Mouse (Mus musculus) hindbrain, embryonic 11.5 days (tissue): ENCODE measurements at regions not wholly inside any gene's neighbourhood (a gene's known extent, or its start where the extent isn't known, plus 50 kb on each side); places are given as distances from the start of the nearest gene placed in this dataset.

Source experiments
- ATAC-seq: fragments of 200-750 bp; cut with Nextera tagmentation; 2 replicates; pipeline ENCODE4 v1.8.0; 2017; ENCODE audit warnings: mild to moderate bottlenecking, moderate TSS enrichment, moderate library complexity; ENCODE audit not compliant: low FRiP score
- DNase-seq: peaks from one replicate; pipeline ENCODE4 v3.0.0-alpha.2; 2015; ENCODE audit warnings: low spot score
- H3K27ac ChIP-seq: fragments of 300-500 bp; sonication (generic); 2 replicates; pipeline ENCODE4 v1.5.1; 2014; ENCODE audit warnings: mild to moderate bottlenecking, low read depth, low read length
- H3K27me3 ChIP-seq: fragments of 300-500 bp; sonication (generic); 2 replicates; pipeline ENCODE4 v1.6.1; 2014; ENCODE audit warnings: mild to moderate bottlenecking, low read length, moderate library complexity, mixed read lengths; ENCODE audit not compliant: control insufficient read depth, insufficient read depth
- H3K36me3 ChIP-seq: fragments of 300-500 bp; sonication (generic); 2 replicates; pipeline ENCODE4 v1.6.1; 2014; ENCODE audit warnings: mild to moderate bottlenecking, low read length, moderate library complexity, mixed read lengths; ENCODE audit not compliant: control insufficient read depth, insufficient read depth
- H3K4me1 ChIP-seq: fragments of 300-500 bp; sonication (generic); replicated peaks from 2 replicates; pipeline ENCODE4 v1.6.1; 2014; ENCODE audit warnings: low read length, mixed read lengths; ENCODE audit not compliant: control insufficient read depth, insufficient read depth
- H3K4me2 ChIP-seq: fragments of 300-500 bp; sonication (generic); replicated peaks from 2 replicates; pipeline ENCODE4 v1.6.1; 2014; ENCODE audit warnings: mild to moderate bottlenecking, low read depth, low read length
- H3K4me3 ChIP-seq: fragments of 300-500 bp; sonication (generic); 2 replicates; pipeline ENCODE4 v1.5.1; 2014; ENCODE audit warnings: low read depth, low read length
- H3K9ac ChIP-seq: fragments of 300-500 bp; sonication (generic); 2 replicates; pipeline ENCODE4 v1.6.1; 2014; ENCODE audit warnings: low read depth, low read length
- H3K9me3 ChIP-seq: fragments of 300-500 bp; sonication (generic); 2 replicates; pipeline ENCODE4 v1.6.1; 2016; ENCODE audit warnings: low read length; ENCODE audit not compliant: control insufficient read depth
- WGBS: fragments of 180-500 bp; shearing (Covaris S2); extraction: QIAGEN DNeasy Blood & Tissue Kit; methylation state at CpG from one replicate; pipeline ENCODE4 v1.1.7; 2014; 5-methylcytosine and 5-hydroxymethylcytosine counted together

GRCm38 (mm10) chr7:66504519-66504918 is 77.2 kb upstream of the Aldh1a3 start:
- no peak overlapping the region for H3K9ac ChIP-seq
- H3K4me1 ChIP-seq = no peaks in the 10 kb centered on the region
- ATAC-seq = no peak
- no peak overlapping the region for H3K4me2 ChIP-seq
- H3K4me3 ChIP-seq = no peak overlapping the region
- H3K9me3 ChIP-seq = no peaks in the 10 kb centered on the region
- 89% methylated on average over 4 of the region's 4 CpGs for WGBS
- H3K27ac ChIP-seq = no peak overlapping the region
- no peak for DNase-seq
- H3K27me3 ChIP-seq = no peaks in the 10 kb centered on the region
- H3K36me3 ChIP-seq = no peaks in the 10 kb centered on the region

DNA sequence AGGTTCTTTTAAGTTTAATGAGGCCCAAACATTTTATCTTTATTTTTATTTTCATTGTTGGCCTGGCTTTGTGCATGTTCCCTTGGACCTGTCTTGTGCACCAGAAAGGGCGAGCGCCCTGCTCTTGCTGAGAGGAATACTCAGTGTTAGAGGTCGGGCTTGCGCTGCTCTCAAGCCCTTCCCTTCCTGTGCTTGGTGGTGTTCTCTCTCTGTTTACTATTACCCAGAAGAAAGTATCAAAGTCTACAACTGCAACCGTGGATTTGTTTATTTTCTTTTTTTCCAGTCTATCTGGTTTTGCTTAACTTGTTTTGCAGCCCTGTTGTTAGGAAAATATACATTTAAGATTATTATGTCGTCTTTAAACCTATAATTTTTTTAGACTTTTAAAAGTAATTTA is 74.1 kb upstream of the Aldh1a3 start:
- H3K36me3 ChIP-seq = no peaks in the 10 kb centered on the region
- H3K4me1 ChIP-seq = no peaks in the 10 kb centered on the region
- H3K4me2 ChIP-seq = no peak overlapping the region
- no peak overlapping the region for H3K9ac ChIP-seq
- H3K27ac ChIP-seq = no peak overlapping the region
- no peak for ATAC-seq
- no peak for DNase-seq
- H3K27me3 ChIP-seq = no peaks in the 10 kb centered on the region
- no peaks in the 10 kb centered on the region for H3K9me3 ChIP-seq
- WGBS = 74% methylated on average over 6 of the region's 6 CpGs
- no peak overlapping the region for H3K4me3 ChIP-seq

GRCm38 (mm10) chr7:66497480-66497879 is 70.2 kb upstream of the Aldh1a3 start:
- Histone ChIP-seq H3K27ac (no peak overlapping the region), H3K36me3 (no peaks in the 10 kb centered on the region), H3K4me3 (no peak overlapping the region), H3K4me1 (no peaks in the 10 kb centered on the region), H3K9ac (no peak overlapping the region), H3K9me3 (no peaks in the 10 kb centered on the region), H3K4me2 (no peak overlapping the region), H3K27me3 (no peaks in the 10 kb centered on the region)
- DNase-seq = no peak
- ATAC-seq = no peak
- WGBS = 72% methylated on average over 1 of the region's 1 CpGs

- Histone ChIP-seq H3K9ac (no peak overlapping the region), H3K27ac (no peak overlapping the region), H3K36me3 (no peaks in the 10 kb centered on the region), H3K4me2 (no peak overlapping the region), H3K9me3 (no peaks in the 10 kb centered on the region), H3K4me3 (no peak overlapping the region), H3K4me1 (no peaks in the 10 kb centered on the region), H3K27me3 (no peaks in the 10 kb centered on the region)
- WGBS = 72% methylated on average over 10 of the region's 10 CpGs
- DNase-seq = no peak
- no peak for ATAC-seq
Observed at GRCm38 (mm10) chr7:66493216-66493885, 66.0 kb upstream of the Aldh1a3 start.

DNA sequence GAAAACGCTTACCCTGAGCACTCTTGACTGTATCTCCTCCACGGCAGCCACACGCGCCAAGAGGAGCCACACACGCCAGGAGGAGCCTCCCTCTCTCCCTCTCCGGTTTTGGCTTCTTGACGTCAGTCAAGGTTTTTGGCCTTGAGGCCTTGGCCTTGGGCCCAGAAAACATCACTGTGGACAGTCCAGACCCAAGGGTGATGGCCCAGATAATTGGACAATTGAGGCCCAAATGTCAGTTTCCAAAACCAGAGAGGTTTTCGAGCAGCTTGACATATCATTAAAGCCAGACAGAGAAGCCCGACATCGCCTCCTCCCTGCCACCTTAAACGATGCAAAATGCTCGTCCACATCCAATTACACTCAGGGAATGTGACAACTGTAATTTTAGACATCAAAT is 65.4 kb upstream of the Aldh1a3 start:
- WGBS = 89% methylated on average over 12 of the region's 12 CpGs
- no peaks in the 10 kb centered on the region for H3K9me3 ChIP-seq

DNA sequence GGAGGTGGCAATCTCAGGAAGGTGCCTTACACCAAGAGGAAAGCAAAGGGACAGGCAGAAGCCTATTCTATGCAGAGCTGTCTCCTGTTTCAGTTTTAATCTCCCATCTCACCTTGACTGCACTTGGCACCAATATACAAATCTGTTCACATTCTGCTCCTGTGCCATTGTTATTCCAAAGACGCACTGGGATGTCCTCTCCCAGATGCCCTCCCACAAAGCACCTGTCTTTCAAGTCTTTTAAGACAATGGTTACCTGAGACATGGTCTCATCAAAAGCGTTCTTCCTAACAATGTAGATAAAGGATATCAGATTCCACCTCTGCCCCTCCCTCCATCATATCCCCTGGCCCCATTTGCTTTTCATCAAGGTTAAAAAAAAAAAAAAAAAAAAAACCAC is 64.2 kb upstream of the Aldh1a3 start:
- no peaks in the 10 kb centered on the region for H3K27me3 ChIP-seq
- H3K4me1 ChIP-seq = no peaks in the 10 kb centered on the region
- H3K4me2 ChIP-seq = no peak overlapping the region
- H3K4me3 ChIP-seq = no peak overlapping the region
- DNase-seq = no peak
- no peaks in the 10 kb centered on the region for H3K36me3 ChIP-seq
- H3K27ac ChIP-seq = no peak overlapping the region
- no peak for ATAC-seq
- WGBS = 72% methylated on average over 2 of the region's 2 CpGs
- no peaks in the 10 kb centered on the region for H3K9me3 ChIP-seq
- H3K9ac ChIP-seq = no peak overlapping the region

More for the DNA sequence above, 65.4 kb upstream of the Aldh1a3 start:
- Histone ChIP-seq H3K4me1 (no peaks in the 10 kb centered on the region), H3K4me3 (no peak overlapping the region), H3K4me2 (no peak overlapping the region), H3K9ac (no peak overlapping the region), H3K27me3 (no peaks in the 10 kb centered on the region), H3K27ac (no peak overlapping the region), H3K36me3 (no peaks in the 10 kb centered on the region)
- ATAC-seq (no peak), DNase-seq (no peak)

DNA sequence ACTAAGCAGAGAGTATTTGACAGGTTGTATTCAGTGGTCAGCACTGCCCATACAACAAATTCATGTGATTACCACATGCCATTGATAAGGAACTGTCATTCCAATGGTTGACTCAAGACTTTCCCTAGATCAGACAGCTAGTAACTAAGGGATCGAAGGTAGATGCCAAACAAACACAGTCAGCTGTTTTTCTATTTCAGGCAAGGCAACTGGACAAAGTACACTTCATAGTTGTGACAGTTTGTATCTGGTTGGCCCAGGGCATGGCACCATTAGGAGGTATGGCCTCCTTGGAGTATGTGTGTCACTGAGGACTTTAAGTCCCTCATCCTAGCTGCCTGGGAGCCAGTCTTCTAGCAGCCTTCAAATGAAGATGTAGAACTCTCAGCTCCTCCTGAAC is 62.8 kb upstream of the Aldh1a3 start:
- DNase-seq (no peak), ATAC-seq (no peak)
- H3K27me3 ChIP-seq = no peaks in the 10 kb centered on the region
- H3K27ac ChIP-seq = no peak overlapping the region
- no peaks in the 10 kb centered on the region for H3K4me1 ChIP-seq
- H3K4me2 ChIP-seq = no peak overlapping the region
- H3K36me3 ChIP-seq = no peaks in the 10 kb centered on the region
- no peaks in the 10 kb centered on the region for H3K9me3 ChIP-seq
- H3K9ac ChIP-seq = no peak overlapping the region
- 100% methylated on average over 1 of the region's 1 CpGs for whole genome bisulfite sequencing
- no peak overlapping the region for H3K4me3 ChIP-seq

GRCm38 (mm10) chr7:66487751-66488150 is 60.4 kb upstream of the Aldh1a3 start:
- DNase-seq (no peak), ATAC-seq (no peak)
- Histone ChIP-seq H3K4me3 (no peak overlapping the region), H3K9ac (no peak overlapping the region), H3K9me3 (no peaks in the 10 kb centered on the region), H3K27ac (no peak overlapping the region), H3K36me3 (no peaks in the 10 kb centered on the region), H3K4me1 (no peaks in the 10 kb centered on the region), H3K27me3 (no peaks in the 10 kb centered on the region), H3K4me2 (no peak overlapping the region)

GRCm38 (mm10) chr7:66480446-66480845 is 53.1 kb upstream of the Aldh1a3 start:
- Histone ChIP-seq H3K4me3 (no peak overlapping the region), H3K27ac (no peak overlapping the region), H3K4me2 (no peak overlapping the region), H3K9me3 (no peaks in the 10 kb centered on the region), H3K36me3 (no peaks in the 10 kb centered on the region), H3K27me3 (no peaks in the 10 kb centered on the region), H3K9ac (no peak overlapping the region), H3K4me1 (no peaks in the 10 kb centered on the region)
- ATAC-seq (no peak), DNase-seq (no peak)
- 30% methylated on average over 4 of the region's 4 CpGs for WGBS
